Mouse (Mus musculus) myocyte (in vitro differentiated cells): ENCODE data around the gene Csf3r.

Experiments used
- CEBPB ChIP-seq: IDR thresholded peaks from 2 replicates; pipeline ENCODE4 v1.6.1; 2011; ENCODE audit warnings: mild to moderate bottlenecking, moderate library complexity; ENCODE audit not compliant: poor library complexity, insufficient read depth, severe bottlenecking
- E2F4 ChIP-seq: IDR thresholded peaks from one replicate; pipeline ENCODE4 v1.6.1; 2011; ENCODE audit warnings: mild to moderate bottlenecking, control low read depth, moderate library complexity; ENCODE audit not compliant: insufficient read depth
- MAX ChIP-seq: IDR thresholded peaks from one replicate; pipeline ENCODE4 v1.6.1; 2011; ENCODE audit warnings: low read depth, mild to moderate bottlenecking, control low read depth
- MYOD1 ChIP-seq, 3 experiments: IDR thresholded peaks; one replicate each; pipeline ENCODE4 v1.6.1; 2011; ENCODE audit warnings: control low read depth in 2 of 3, low read depth in 2 of 3, mild to moderate bottlenecking in 2 of 3, moderate library complexity in 1 of 3; ENCODE audit not compliant: insufficient read length in 2 of 3, control insufficient read depth in 1 of 3
- MYOG ChIP-seq, 3 experiments: IDR thresholded peaks; one replicate each; pipeline ENCODE4 v1.6.1; 2011; ENCODE audit warnings: control low read depth in 2 of 3, low read depth in 2 of 3, mild to moderate bottlenecking in 2 of 3; ENCODE audit not compliant: insufficient read length in 2 of 3, control insufficient read depth in 1 of 3, insufficient read depth in 1 of 3
- POLR2A ChIP-seq: IDR thresholded peaks from one replicate; pipeline ENCODE4 v1.6.1; 2011; ENCODE audit warnings: low read depth, mild to moderate bottlenecking, control low read depth, moderate library complexity; ENCODE audit not compliant: insufficient read length
- POLR2AphosphoS2 ChIP-seq: IDR thresholded peaks from one replicate; pipeline ENCODE4 v1.6.1; 2011; ENCODE audit warnings: low read depth, control low read depth; ENCODE audit not compliant: insufficient read length
- REST ChIP-seq: IDR thresholded peaks from one replicate; pipeline ENCODE4 v1.6.1; 2011; ENCODE audit warnings: mild to moderate bottlenecking, control low read depth, moderate library complexity; ENCODE audit not compliant: insufficient read depth, insufficient read length
- SRF ChIP-seq: IDR thresholded peaks from one replicate; pipeline ENCODE4 v1.6.1; 2011; ENCODE audit warnings: low read depth; ENCODE audit not compliant: control insufficient read depth, insufficient read length
- TCF12 ChIP-seq: IDR thresholded peaks from one replicate; pipeline ENCODE4 v1.6.1; 2011; ENCODE audit warnings: mild to moderate bottlenecking, control low read depth; ENCODE audit not compliant: poor library complexity, insufficient read depth, severe bottlenecking
- TCF3 ChIP-seq: IDR thresholded peaks from one replicate; pipeline ENCODE4 v1.6.1; 2011; ENCODE audit warnings: low read depth, control low read depth; ENCODE audit not compliant: insufficient read length
- USF1 ChIP-seq: IDR thresholded peaks from one replicate; pipeline ENCODE4 v1.6.1; 2011; ENCODE audit warnings: low read depth, mild to moderate bottlenecking, control low read depth, moderate library complexity

DNA sequence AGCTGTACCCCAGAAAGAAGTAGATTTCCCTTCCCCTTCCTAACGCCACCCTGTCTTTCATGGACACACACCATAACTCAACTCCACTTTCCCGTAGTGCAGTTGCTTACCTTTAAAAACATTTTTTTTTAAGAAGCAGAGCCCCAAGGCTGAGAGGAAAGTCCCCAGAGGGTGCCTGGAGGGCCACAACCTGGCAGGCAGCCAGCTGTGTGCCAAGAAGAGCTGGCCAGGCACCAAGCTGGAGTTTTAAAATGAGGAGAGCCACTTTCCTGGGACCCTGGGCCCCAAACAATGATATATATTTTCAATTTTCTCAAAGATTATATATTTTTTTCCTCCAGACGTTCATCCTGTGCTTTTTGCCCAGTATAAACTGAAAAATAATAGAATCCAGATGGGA is 37.3 kb upstream of the Csf3r start:
- TF ChIP-seq POLR2A (no peak), TCF3 (no peak), POLR2AphosphoS2 (no peak), TCF12 (no peak), REST (no peak), MAX (no peak), MYOD1 (IDR thresholded peaks at IDR 0.05; ENCODE audit: control insufficient read depth in 1 of 3, insufficient read length in 2 of 3, low read depth in 2 of 3) (no peak), E2F4 (no peak), USF1 (no peak), MYOG (IDR thresholded peaks at IDR 0.05; ENCODE audit: control insufficient read depth in 1 of 3, insufficient read depth in 1 of 3, insufficient read length in 2 of 3, low read depth in 2 of 3) (no peak), SRF (no peak), CEBPB (no peak)
